Mouse (Mus musculus): ENCODE data around the gene Utp15. TPM values are rescaled to one million over a fixed set of nuclear protein-coding genes. Genes with fewer than 3 reads are reported as not detected.

The Utp15 gene
- total RNA-seq (2021): 10 to 100 TPM; 22.3 to 23.2 TPM
- long read RNA-seq, full-length matches to known transcripts: 19 of 25 reads
- long read RNA-seq, partial matches to known transcripts: 1 of 25 reads
- long read RNA-seq, other reads (novel, unspliced or antisense): 5 of 25 reads

DNA sequence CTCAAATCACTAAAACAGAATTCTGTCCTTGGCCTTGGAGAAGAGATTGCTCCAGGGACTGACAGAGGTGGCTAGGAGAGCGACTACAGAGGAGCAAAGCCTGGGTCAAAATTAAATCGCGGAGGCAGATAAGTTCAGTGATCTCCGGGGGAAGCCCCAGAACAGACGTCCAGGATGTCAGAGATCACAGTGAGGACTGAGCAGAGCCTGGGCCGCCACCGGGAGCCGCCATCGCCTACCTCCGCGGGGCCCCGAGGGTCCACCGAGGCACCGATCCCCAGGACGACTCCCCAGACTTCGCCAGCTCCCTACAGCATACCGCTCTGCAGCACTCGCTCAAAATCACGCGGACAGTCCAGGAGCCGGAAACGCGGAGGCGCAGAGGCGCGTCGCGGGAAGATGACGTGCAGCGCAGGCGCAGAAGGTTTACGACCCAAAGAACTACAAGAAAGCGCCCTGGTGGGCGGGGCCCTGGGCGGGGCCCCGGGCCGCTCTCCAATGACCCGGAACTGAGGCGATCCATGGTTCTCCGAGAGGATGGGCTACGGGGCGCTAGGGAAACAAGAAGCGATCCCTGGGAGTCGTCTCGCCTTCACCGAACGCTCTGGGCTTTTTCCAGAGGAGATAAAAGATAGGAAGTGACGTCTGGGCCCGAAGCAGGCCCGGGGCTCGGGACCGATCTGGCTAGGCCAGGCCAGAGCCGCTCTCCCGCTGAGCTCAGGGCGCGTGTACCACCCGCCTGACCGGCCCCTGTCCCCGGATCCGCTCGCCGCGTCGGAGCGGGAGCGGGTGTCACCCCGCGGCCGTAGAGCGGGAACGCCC is at the start of gene Utp15, which contains the start of gene Ankra2:
Utp15 (minus strand) TSS at position 406 of the 822 bp plus-strand sequence.
Ankra2 (plus strand) TSS at position 439 of the 822 bp plus-strand sequence.
- DNase-seq (ENCODE audit: low spot score in 2 of 2): peak; percentile 97 to 99

DNA sequence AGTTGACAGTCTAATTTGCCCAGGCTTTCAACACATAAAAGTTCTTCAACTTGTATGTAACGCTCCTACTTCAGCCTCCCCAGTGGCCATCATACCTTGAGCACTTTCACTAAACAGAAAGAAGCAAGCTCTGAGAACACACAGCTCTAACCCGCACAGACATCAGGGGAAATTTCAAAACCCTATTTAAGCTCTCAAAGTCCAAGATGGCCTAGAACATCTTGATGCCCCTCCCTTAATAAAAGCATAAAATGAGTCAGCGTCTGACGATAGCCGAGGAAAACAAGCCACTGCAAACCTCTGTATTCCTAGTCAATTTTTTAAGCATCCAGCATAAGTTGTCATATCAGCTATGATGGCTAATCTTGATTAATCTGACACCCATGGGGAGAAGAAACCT is 48.8 kb upstream of the Utp15 start:
- DNase-seq (ENCODE audit: low spot score in 2 of 2): no peak

- DNase-seq (ENCODE audit: low spot score in 2 of 2): no peak
These were observed 45.9 kb upstream of the Utp15 start for GRCm38 (mm10) chr13:98308724-98309123.

DNA sequence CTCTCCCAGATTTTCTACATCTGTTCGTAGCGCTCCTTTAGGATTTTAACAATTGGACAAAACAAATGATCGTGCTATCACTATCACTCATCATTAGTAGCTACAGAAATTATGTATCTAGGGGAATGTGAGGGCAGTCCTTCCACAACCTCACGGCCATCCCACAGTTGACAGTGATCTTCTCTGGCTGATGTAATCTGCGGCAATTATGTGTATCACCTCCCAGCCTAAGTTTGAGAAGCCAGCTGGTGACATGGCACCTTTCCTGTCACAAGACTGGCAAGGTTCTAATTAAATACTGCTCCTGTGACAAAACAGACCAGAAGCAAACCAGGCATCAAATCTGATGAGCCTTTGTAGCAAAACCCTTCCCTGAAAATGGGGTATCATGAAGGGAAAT is 45.2 kb upstream of the Utp15 start:
- DNase-seq (ENCODE audit: low spot score in 2 of 2): no peak

GRCm38 (mm10) chr13:98306852-98307475 is 44.1 kb upstream of the Utp15 start:
- no peak for DNase-seq (ENCODE audit: low spot score in 2 of 2)

- no peak for DNase-seq (ENCODE audit: low spot score in 2 of 2)
These were observed 43.6 kb upstream of the Utp15 start for GRCm38 (mm10) chr13:98306393-98306792.

GRCm38 (mm10) chr13:98305257-98305656 is 42.4 kb upstream of the Utp15 start:
- no peak for DNase-seq (ENCODE audit: low spot score in 2 of 2)

- DNase-seq (ENCODE audit: low spot score in 2 of 2): peak; percentile 71 to 91
These were observed 36.3 kb upstream of the Utp15 start for GRCm38 (mm10) chr13:98298833-98299758.

GRCm38 (mm10) chr13:98297883-98298482 is 35.1 kb upstream of the Utp15 start:
- DNase-seq (ENCODE audit: low spot score in 2 of 2): no peak

- DNase-seq (ENCODE audit: low spot score in 2 of 2): no peak
These were observed 33.2 kb upstream of the Utp15 start for GRCm38 (mm10) chr13:98296072-98296471.

GRCm38 (mm10) chr13:98291712-98292111 is 28.9 kb upstream of the Utp15 start:
- no peak for DNase-seq (ENCODE audit: low spot score in 2 of 2)

DNA sequence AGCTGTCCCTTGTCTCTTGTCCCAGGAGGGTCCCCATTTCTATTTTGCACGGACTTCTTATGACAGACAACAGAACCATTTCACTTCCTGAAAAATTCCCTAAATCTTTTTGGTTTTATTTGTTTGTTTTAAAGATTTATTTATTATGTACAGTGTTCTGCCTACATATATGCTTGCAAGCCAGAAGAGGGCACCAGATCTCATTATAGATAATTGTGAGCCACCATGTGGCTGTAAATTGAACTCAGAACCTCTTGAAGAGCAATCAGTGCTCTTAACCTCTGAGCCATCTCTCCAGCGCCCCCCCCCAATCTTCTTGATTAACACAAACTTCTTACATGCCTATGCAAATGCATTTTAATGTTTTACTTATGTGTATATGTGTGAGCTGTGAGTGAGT is 27.9 kb upstream of the Utp15 start:
- DNase-seq (ENCODE audit: low spot score in 2 of 2): no peak

DNA sequence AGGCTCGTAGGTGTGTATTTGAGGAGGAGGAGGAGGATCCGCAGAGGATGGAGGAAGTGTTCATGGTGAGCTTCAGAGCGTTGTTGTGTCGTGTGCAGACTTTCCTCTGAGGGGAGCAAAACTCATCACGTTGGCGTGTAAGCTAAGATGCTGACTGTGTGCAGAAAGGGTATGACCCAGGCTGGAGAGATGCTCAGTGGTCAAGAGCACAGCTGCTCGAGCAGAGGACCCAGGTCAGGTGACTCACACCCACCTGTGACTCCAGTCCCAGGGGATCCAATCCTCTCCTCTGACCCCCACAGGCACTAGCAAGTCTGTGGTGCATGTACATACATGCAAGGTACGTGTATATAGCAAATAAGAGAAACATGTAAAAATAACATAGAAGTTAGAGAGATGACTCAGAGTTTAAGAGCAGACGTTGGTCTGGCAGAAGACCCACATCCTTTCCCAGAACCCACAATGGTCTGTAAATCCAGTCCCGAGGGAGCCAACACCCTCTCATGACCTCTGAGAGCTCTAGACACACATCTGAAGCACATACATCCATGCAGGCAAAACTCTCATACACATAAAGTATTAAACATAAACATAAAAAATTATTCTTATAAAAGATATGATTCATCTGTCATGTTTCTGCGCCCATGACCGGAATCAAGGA is 18.3 kb upstream of the Utp15 start:
- no peak for DNase-seq (ENCODE audit: low spot score in 2 of 2)

- no peak for DNase-seq (ENCODE audit: low spot score in 2 of 2)
These were observed 16.8 kb upstream of the Utp15 start, which contains the start of gene Gm21976 for GRCm38 (mm10) chr13:98279686-98280085. TSS of gene Gm21976 (plus strand) at chr13:98279887.

- DNase-seq (ENCODE audit: low spot score in 2 of 2): no peak
These were observed 14.7 kb upstream of the Utp15 start for GRCm38 (mm10) chr13:98277501-98277900.

DNA sequence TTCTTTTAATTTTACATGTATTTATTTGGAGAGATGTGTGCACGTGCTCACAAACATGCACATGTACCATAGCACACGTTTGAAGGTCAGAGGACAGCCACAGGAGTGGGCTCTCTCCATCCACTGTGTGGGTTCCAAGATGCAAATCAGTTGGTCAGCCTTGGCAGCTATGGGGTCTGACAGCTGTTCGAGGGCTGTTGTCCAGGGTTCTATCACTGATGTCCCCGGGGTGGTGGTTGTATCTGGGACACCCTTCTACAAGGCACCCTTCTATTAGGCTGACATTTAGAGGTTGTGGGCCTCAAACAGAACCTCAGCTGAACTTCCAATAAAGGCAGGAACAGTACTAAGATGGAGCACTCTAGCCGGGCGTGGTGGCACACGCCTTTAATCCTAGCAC is 13.4 kb upstream of the Utp15 start:
- DNase-seq (ENCODE audit: low spot score in 2 of 2): no peak

- DNase-seq (ENCODE audit: low spot score in 2 of 2): no peak
These were observed 12.8 kb upstream of the Utp15 start for GRCm38 (mm10) chr13:98275646-98276045.

- no peak for DNase-seq (ENCODE audit: low spot score in 2 of 2)
These were observed 11.2 kb upstream of the Utp15 start for GRCm38 (mm10) chr13:98274023-98274422.

- DNase-seq (ENCODE audit: low spot score in 2 of 2): no peak
These were observed 1.3 kb upstream of the Utp15 start for GRCm38 (mm10) chr13:98264111-98264510.

DNA sequence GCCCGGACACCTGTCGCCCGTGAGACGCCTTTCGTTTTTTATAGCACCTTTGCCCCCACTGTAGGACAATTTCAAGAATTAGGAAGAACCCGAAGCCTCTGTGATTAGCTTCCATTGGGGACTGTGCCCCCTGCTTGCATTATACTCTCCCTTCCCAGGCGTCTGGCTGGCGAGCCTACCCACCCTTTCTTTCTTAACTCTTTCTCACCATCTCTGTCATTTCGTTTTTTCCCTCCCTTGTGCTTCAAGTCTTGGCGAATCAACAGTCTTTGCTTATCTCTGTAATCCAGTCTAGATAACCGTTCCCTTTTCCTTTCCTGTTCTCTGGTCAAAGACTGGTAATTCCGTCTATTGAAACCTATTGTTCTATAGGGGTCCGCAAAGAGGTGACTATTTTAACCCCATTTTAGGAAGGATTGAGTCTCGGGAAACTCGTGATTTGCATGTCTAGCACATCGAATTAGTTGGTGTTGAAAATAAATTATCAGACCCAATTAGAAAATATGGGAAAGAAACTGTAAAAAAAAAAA is 682 bp upstream of the Utp15 start:
- no peak for DNase-seq (ENCODE audit: low spot score in 2 of 2)
